Mouse (Mus musculus) liver, embryonic 12.5 days (tissue): Measurements from ENCODE around the gene Scgb1b18. TPM values are rescaled to one million over a fixed set of nuclear protein-coding genes. Genes with fewer than 3 reads are reported as not detected.
"Not testable (repeated sequence)": the region's sequence is repeated elsewhere in the genome, so short reads cannot be mapped to it uniquely, and the experiment has no call there.

Source experiments
- ATAC-seq: fragments of 200-750 bp; cut with Nextera tagmentation; 2 replicates; pipeline ENCODE4 v1.8.0; 2017; ENCODE audit warnings: moderate number of reproducible peaks, mild to moderate bottlenecking, moderate library complexity
- H3K27ac ChIP-seq: fragments of 300-500 bp; sonication (generic); 2 replicates; pipeline ENCODE4 v1.5.1; 2016; ENCODE audit warnings: mild to moderate bottlenecking
- H3K27me3 ChIP-seq: fragments of 300-500 bp; sonication (generic); replicated peaks from 2 replicates; pipeline ENCODE4 v1.6.1; 2016; ENCODE audit warnings: mild to moderate bottlenecking, moderate library complexity
- H3K36me3 ChIP-seq: fragments of 300-500 bp; sonication (generic); 2 replicates; pipeline ENCODE4 v1.6.1; 2016; ENCODE audit warnings: mild to moderate bottlenecking, moderate library complexity
- H3K4me1 ChIP-seq: fragments of 300-500 bp; sonication (generic); 2 replicates; pipeline ENCODE4 v1.6.1; 2016
- H3K4me2 ChIP-seq: fragments of 300-500 bp; sonication (generic); 2 replicates; pipeline ENCODE4 v1.6.1; 2016; ENCODE audit warnings: mild to moderate bottlenecking, moderate library complexity
- H3K4me3 ChIP-seq: fragments of 300-500 bp; sonication (generic); 2 replicates; pipeline ENCODE4 v1.5.1; 2016; ENCODE audit warnings: mild to moderate bottlenecking, moderate library complexity
- H3K9ac ChIP-seq: fragments of 300-500 bp; sonication (generic); 2 replicates; pipeline ENCODE4 v1.6.1; 2016; ENCODE audit warnings: mild to moderate bottlenecking, moderate library complexity
- H3K9me3 ChIP-seq: fragments of 300-500 bp; sonication (generic); replicated peaks from 2 replicates; pipeline ENCODE4 v1.6.1; 2016; ENCODE audit warnings: mild to moderate bottlenecking, moderate library complexity
- WGBS: fragments of 180-500 bp; shearing (Covaris S2); methylation state at CpG from one replicate; pipeline ENCODE4 v1.1.7; 2016; ENCODE audit not compliant: insufficient replicate concordance; 5-methylcytosine and 5-hydroxymethylcytosine counted together
- polyA plus RNA-seq: library from polyadenylated mRNA; unstranded; fragments of >200 nt; fragmentation: Nextera tagmentation; extraction: Ambion mirVana; gene quantifications from 2 replicates; pipeline ENCODE4 v1.2.1, GENCODE M21; 2016

Gene Scgb1b18
- polyA plus RNA-seq = not detected in 2 replicates

DNA sequence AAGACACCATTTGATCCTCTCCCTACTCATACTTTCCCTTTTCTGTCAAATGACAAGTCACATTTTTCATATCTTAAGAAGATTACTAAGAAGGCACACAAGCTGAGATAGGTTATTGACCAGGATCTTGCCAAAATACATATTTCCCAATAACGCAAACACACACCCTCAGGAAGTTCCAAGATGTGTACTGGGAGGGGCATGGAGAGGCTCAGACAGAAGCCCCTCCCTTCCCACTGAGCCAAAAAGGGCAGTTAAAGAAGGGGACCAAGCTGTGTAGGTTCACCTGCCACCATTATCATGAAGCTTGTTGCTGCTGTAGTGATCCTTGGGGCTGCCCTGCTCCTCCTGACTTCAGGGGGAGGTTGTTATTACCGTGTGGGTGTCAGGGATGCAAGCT is at the start of gene Scgb1b18:
TSS of gene Scgb1b18 (plus strand) at position 301 of the 400 bp plus-strand sequence.
- not testable (repeated sequence) for H3K9ac ChIP-seq, H3K4me3 ChIP-seq, ATAC-seq, H3K27me3 ChIP-seq, H3K4me1 ChIP-seq, H3K9me3 ChIP-seq, H3K4me2 ChIP-seq, H3K36me3 ChIP-seq, H3K27ac ChIP-seq
- no CpG with 5 or more reads among the region's 2 CpGs for WGBS

DNA sequence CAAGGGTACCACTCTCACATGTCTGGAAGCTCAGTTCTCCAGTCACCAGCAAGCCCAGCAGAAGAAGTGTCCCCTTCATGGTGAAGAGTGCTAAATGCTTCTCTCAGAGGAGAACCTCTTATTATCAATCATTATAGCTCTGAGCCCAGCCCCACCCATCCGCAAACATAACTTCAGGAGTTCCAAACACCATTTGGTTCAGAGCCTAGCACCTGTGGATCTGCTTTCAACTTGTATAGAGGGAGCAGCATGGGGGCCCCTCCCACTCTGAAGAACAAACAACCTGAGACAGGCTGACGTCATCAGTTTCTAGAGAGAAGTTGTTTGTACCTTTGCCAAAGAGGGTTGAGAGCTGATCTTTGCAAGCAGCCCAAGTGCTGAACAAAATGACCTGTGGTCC is 11.6 kb upstream of the Scgb1b18 start, which contains the start of gene Scgb2b18:
TSS of gene Scgb2b18 (minus strand) at position 101 of the 400 bp plus-strand sequence.
- not testable (repeated sequence) for H3K9me3 ChIP-seq, ATAC-seq
- WGBS = 64% methylated on average over 2 of the region's 2 CpGs

More for the DNA sequence above, 11.6 kb upstream of the Scgb1b18 start, which contains the start of gene Scgb2b18:
- H3K4me2 ChIP-seq, H3K4me1 ChIP-seq, H3K36me3 ChIP-seq, H3K4me3 ChIP-seq, H3K9ac ChIP-seq, H3K27me3 ChIP-seq, H3K27ac ChIP-seq: not testable (repeated sequence)

Other genes starting within 250 kb of the Scgb1b18 start
- gene Scgb2b17, start 129.0 kb upstream of the Scgb1b18 start, polyA plus RNA-seq = not detected in 2 replicates
- gene Scgb1b17, start 122.1 kb upstream of the Scgb1b18 start, polyA plus RNA-seq = not detected in 2 replicates
- not detected in 2 replicates for gene Scgb2b18, start 11.7 kb upstream of the Scgb1b18 start, polyA plus RNA-seq
- gene Scgb2b19, start 94.8 kb downstream of the Scgb1b18 start, polyA plus RNA-seq = not detected in 2 replicates
- gene Scgb1b19, start 101.7 kb downstream of the Scgb1b18 start, polyA plus RNA-seq = not detected in 2 replicates
- gene Scgb2b20, start 180.8 kb downstream of the Scgb1b18 start, polyA plus RNA-seq = not detected in 2 replicates
- not detected in 2 replicates for gene Scgb1b20, start 187.7 kb downstream of the Scgb1b18 start, polyA plus RNA-seq